Mouse (Mus musculus): ENCODE results near the gene Tex33.

The Tex33 gene

GRCm38 (mm10) chr15:78395478-78395962 lies at the start of gene Tex33:
Gene Tex33 (minus strand): TSS chr15:78395912.
- no peak for DNase-seq (ENCODE audit: extremely low spot score, low read depth, low spot score)

- no peak for DNase-seq (ENCODE audit: extremely low spot score, low read depth, low spot score)
Observed at GRCm38 (mm10) chr15:78443857-78444256, 48.1 kb upstream of the Tex33 start.

GRCm38 (mm10) chr15:78442231-78442630 lies 46.5 kb upstream of the Tex33 start:
- DNase-seq (ENCODE audit: extremely low spot score, low read depth, low spot score) = no peak

- no peak for DNase-seq (ENCODE audit: extremely low spot score, low read depth, low spot score)
Observed at GRCm38 (mm10) chr15:78438973-78439372, 43.3 kb upstream of the Tex33 start.

GRCm38 (mm10) chr15:78438505-78438904 lies 42.8 kb upstream of the Tex33 start:
- no peak for DNase-seq (ENCODE audit: extremely low spot score, low read depth, low spot score)

GRCm38 (mm10) chr15:78438018-78438394 lies 42.3 kb upstream of the Tex33 start:
- no peak for DNase-seq (ENCODE audit: extremely low spot score, low read depth, low spot score)

GRCm38 (mm10) chr15:78437237-78438017 lies 41.7 kb upstream of the Tex33 start:
- DNase-seq (ENCODE audit: extremely low spot score, low read depth, low spot score) = no peak

- no peak for DNase-seq (ENCODE audit: extremely low spot score, low read depth, low spot score)
Observed at GRCm38 (mm10) chr15:78436380-78437192, 40.9 kb upstream of the Tex33 start.

GRCm38 (mm10) chr15:78435681-78436080 lies 40.0 kb upstream of the Tex33 start:
- no peak for DNase-seq (ENCODE audit: extremely low spot score, low read depth, low spot score)

- DNase-seq (ENCODE audit: extremely low spot score, low read depth, low spot score) = no peak
Observed at GRCm38 (mm10) chr15:78434896-78435520, 39.3 kb upstream of the Tex33 start.

GRCm38 (mm10) chr15:78431541-78432121 lies 35.9 kb upstream of the Tex33 start:
- no peak for DNase-seq (ENCODE audit: extremely low spot score, low read depth, low spot score)

GRCm38 (mm10) chr15:78430874-78431273 lies 35.2 kb upstream of the Tex33 start:
- DNase-seq (ENCODE audit: extremely low spot score, low read depth, low spot score) = no peak

- no peak for DNase-seq (ENCODE audit: extremely low spot score, low read depth, low spot score)
Observed at GRCm38 (mm10) chr15:78429871-78430622, 34.3 kb upstream of the Tex33 start.

GRCm38 (mm10) chr15:78429139-78429459 lies 33.4 kb upstream of the Tex33 start:
- no peak for DNase-seq (ENCODE audit: extremely low spot score, low read depth, low spot score)

GRCm38 (mm10) chr15:78428391-78429138 lies 32.9 kb upstream of the Tex33 start, which contains the start of gene Kctd17:
Gene Kctd17 (plus strand): TSS chr15:78428564.
- DNase-seq (ENCODE audit: extremely low spot score, low read depth, low spot score) = no peak

- DNase-seq (ENCODE audit: extremely low spot score, low read depth, low spot score) = no peak
Observed at GRCm38 (mm10) chr15:78425230-78425629, 29.5 kb upstream of the Tex33 start.

- DNase-seq (ENCODE audit: extremely low spot score, low read depth, low spot score) = no peak
Observed at GRCm38 (mm10) chr15:78424507-78424906, 28.8 kb upstream of the Tex33 start.

- DNase-seq (ENCODE audit: extremely low spot score, low read depth, low spot score) = no peak
Observed at GRCm38 (mm10) chr15:78422046-78422956, 26.6 kb upstream of the Tex33 start.

GRCm38 (mm10) chr15:78420395-78420794 lies 24.7 kb upstream of the Tex33 start:
- no peak for DNase-seq (ENCODE audit: extremely low spot score, low read depth, low spot score)
